Mouse (Mus musculus) heart, adult 2 months (tissue): ENCODE measurements around the gene Cul3. TPM values are rescaled to one million over a fixed set of nuclear protein-coding genes. Genes with fewer than 3 reads are reported as not detected.
"Not testable (repeated sequence)": the region's sequence is repeated elsewhere in the genome, so short reads cannot be mapped to it uniquely, and the experiment has no call there.

Source experiments
- DNase-seq, 2 experiments: peaks; one replicate each; pipeline ENCODE4 v3.0.0; 2021
- H3K27ac ChIP-seq: fragments of 200-600 bp; 2 replicates; pipeline ENCODE4 v1.8.1; 2022
- H3K27me3 ChIP-seq: fragments of 200-500 bp; 2 replicates; pipeline ENCODE4 v1.6.1; 2012; ENCODE audit warnings: mild to moderate bottlenecking, low read length, inconsistent platforms, mixed read lengths; ENCODE audit not compliant: control insufficient read depth, insufficient read depth
- H3K36me3 ChIP-seq: fragments of 200-500 bp; 2 replicates; pipeline ENCODE4 v1.6.1; 2012; ENCODE audit warnings: low read length, inconsistent platforms; ENCODE audit not compliant: control insufficient read depth, insufficient read depth
- H3K4me1 ChIP-seq: fragments of 200-500 bp; 2 replicates; pipeline ENCODE4 v1.6.1; 2011; ENCODE audit warnings: low read length; ENCODE audit not compliant: control insufficient read depth, insufficient read depth
- H3K4me3 ChIP-seq: fragments of 200-600 bp; 2 replicates; pipeline ENCODE4 v1.8.1; 2022
- H3K79me2 ChIP-seq: fragments of 200-500 bp; replicated peaks from 2 replicates; pipeline ENCODE4 v1.6.1; 2012; ENCODE audit warnings: mild to moderate bottlenecking, inconsistent platforms, low read length, moderate library complexity, mixed read lengths; ENCODE audit not compliant: control insufficient read depth, insufficient read depth
- H3K9ac ChIP-seq: fragments of 200-500 bp; 2 replicates; pipeline ENCODE4 v1.6.1; 2012; ENCODE audit warnings: low read depth, mild to moderate bottlenecking, control low read depth, inconsistent platforms, low read length, mixed read lengths
- CTCF ChIP-seq: fragments of 200-600 bp; IDR thresholded peaks from 2 replicates; pipeline ENCODE4 v1.8.1; 2022; ENCODE audit warnings: antibody characterized with exemption, mild to moderate bottlenecking, moderate library complexity
- EP300 ChIP-seq: fragments of 200-500 bp; IDR thresholded peaks from 2 replicates; pipeline ENCODE4 v1.6.1; 2011; ENCODE audit warnings: low read depth, low read length, control low read depth; ENCODE audit not compliant: insufficient read depth
- POLR2A ChIP-seq: fragments of 200-500 bp; IDR thresholded peaks from 2 replicates; pipeline ENCODE4 v1.6.1; 2011; ENCODE audit warnings: mild to moderate bottlenecking, low read depth, low read length, control low read depth; ENCODE audit not compliant: insufficient read depth
- WGBS: fragments of 180-500 bp; shearing (Covaris S2); methylation state at CpG from one replicate; pipeline ENCODE4 v1.1.7; 2018; 5-methylcytosine and 5-hydroxymethylcytosine counted together
- intact Hi-C: fragments of 180-260 bp; cut with DNase I; formaldehyde crosslinking; loops from one replicate; pipeline ENCODE4 v1.15.1; 2025
- polyA plus RNA-seq: library from polyadenylated mRNA; depleted of rRNA; stranded (reverse); fragments of >200 nt; gene quantifications from 2 replicates; pipeline ENCODE4 v1.2.3, GENCODE M21; 2012
- total RNA-seq, 2 experiments: library from RNA; stranded (reverse); gene quantifications; 2 replicates each; pipeline ENCODE4 v1.2.3; 2021

Cul3 gene
- total and polyA plus RNA-seq, 3 experiments, result 19.4 to 144 (median 115) TPM

DNA sequence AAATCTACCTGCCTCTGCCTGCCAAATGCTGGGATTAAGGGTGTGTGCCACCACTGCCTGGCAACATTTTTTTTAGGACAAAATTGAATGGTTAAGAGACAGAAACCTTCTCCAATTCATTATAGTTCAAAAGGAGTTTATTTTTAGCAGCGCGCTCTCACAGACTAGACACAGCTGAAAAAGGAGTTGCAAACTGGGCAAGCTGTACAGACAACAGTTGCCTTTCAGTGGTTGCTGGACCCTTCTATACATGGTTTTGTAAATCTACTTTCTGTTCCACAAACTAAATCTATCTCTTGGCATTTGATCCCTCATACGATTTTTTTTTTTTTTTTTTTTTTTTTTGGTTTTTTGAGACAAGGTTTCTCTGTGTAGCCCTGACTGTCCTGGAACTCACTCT, 31.7 kb upstream of the Cul3 start:
- Histone ChIP-seq H3K36me3 (no peaks in the 10 kb centered on the region), H3K4me3 (no peak overlapping the region), H3K27me3 (no peaks in the 10 kb centered on the region), H3K9ac (no peak overlapping the region), H3K27ac (no peak overlapping the region), H3K4me1 (no peaks in the 10 kb centered on the region), H3K79me2 (no peaks in the 10 kb centered on the region)
- intact Hi-C loops, result loop anchor here (10.0 kb wide), 1 partner anchor 187 kb away; no protein-coding TSS in a partner anchor
- no peak for DNase-seq
- TF ChIP-seq CTCF (no peak), POLR2A (no peak), EP300 (no peak)
- WGBS, result 76% methylated on average over 3 of the region's 3 CpGs

DNA sequence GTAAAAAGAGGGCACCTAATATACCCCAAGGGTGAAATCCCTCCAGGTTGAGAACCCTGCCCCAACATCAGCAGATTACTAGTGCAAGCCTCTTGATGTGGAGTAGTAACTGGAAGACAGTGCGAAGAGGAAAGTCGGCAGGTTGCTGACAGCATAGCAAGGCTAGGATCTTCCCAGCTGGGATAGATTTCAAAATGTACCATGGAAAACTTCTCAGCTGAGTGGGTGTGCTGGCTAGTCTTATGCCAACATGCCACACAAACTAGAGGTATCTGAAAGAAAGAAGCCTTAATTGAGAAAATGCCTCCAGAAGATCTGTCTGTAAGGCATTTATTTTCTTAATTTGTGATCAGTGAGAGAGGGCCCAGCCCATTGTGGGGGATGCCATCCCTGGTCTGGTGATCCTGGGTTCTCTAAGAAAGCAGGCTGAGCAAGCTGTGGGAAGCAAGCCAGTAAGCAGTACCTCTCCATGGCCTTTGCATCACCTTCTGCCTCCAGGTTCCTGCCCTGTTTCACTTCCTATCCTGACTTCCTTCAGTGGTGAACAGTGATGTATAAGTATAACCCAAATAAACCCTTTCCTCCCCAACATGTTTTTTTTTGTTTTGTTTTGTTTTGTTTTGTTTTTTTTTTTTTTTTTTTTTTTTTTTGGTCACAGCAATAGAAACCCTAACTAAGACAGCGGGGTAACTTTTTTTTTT, 31.1 kb upstream of the Cul3 start:
- no peaks in the 10 kb centered on the region for H3K36me3 ChIP-seq
- H3K27me3 ChIP-seq, result no peaks in the 10 kb centered on the region
- H3K4me1 ChIP-seq, result no peaks in the 10 kb centered on the region
- H3K9ac ChIP-seq, result no peak overlapping the region
- TF ChIP-seq EP300 (no peak), CTCF (no peak), POLR2A (no peak)
- H3K4me3 ChIP-seq, result no peak overlapping the region
- H3K79me2 ChIP-seq, result no peaks in the 10 kb centered on the region
- intact Hi-C loops, result loop anchor here (10.0 kb wide), 1 partner anchor 187 kb away; no protein-coding TSS in a partner anchor
- no peak for DNase-seq
- H3K27ac ChIP-seq, result no peak overlapping the region
- WGBS, result 90% methylated on average over 3 of the region's 3 CpGs

DNA sequence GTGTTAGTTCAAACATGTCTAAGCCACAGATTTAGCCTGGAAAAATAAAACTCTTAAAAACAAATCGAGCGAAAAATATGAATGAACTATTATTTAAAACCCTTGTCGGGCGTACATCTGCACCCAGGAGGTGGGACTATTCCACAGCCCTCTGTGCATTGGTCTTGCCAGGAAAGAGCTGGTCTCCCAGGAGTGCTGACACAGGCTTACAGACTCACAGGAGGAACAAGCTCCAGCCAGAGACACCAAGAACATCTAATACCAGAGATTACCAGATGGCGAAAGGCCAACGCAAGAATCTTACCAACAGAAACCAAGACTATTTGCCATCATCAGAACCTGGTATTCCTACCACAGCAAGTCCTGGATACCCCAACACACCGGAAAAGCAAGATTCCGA, 23.2 kb upstream of the Cul3 start:
- no peak overlapping the region for H3K9ac ChIP-seq
- H3K79me2 ChIP-seq, result no peaks in the 10 kb centered on the region
- no peak for DNase-seq
- H3K36me3 ChIP-seq, result no peaks in the 10 kb centered on the region
- H3K27ac ChIP-seq, result no peak overlapping the region
- H3K27me3 ChIP-seq, result no peaks in the 10 kb centered on the region
- TF ChIP-seq POLR2A (no peak), CTCF (no peak), EP300 (no peak)
- H3K4me3 ChIP-seq, result no peak overlapping the region
- WGBS, result 87% methylated on average over 8 of the region's 8 CpGs
- intact Hi-C loops, result no loop called here
- no peaks in the 10 kb centered on the region for H3K4me1 ChIP-seq

DNA sequence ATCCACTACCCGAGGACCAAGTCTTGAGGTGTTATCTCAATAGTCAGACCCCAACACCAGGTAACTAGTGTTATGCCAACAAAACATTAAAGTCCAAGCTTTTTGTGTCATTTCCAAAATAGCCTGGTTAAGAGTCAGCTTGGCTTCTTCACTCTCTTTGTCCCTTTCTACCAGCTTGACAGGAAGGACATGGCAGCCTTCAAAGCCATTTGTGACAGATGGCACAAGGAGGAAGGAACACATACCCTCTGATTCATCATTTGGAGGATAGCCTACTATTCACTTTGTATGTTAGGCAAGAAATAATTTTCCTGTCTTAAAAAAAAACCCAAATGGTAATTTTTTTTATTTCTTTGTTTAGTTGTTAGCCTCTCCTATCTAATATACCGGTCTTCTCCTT, 22.7 kb upstream of the Cul3 start:
- no peaks in the 10 kb centered on the region for H3K4me1 ChIP-seq
- no peak overlapping the region for H3K9ac ChIP-seq
- TF ChIP-seq POLR2A (no peak), EP300 (no peak), CTCF (no peak)
- H3K27ac ChIP-seq, result no peak overlapping the region
- H3K4me3 ChIP-seq, result no peak overlapping the region
- WGBS, result 79% methylated on average over 2 of the region's 2 CpGs
- H3K27me3 ChIP-seq, result no peaks in the 10 kb centered on the region
- no peaks in the 10 kb centered on the region for H3K79me2 ChIP-seq
- intact Hi-C loops, result no loop called here
- no peaks in the 10 kb centered on the region for H3K36me3 ChIP-seq
- DNase-seq, result no peak

DNA sequence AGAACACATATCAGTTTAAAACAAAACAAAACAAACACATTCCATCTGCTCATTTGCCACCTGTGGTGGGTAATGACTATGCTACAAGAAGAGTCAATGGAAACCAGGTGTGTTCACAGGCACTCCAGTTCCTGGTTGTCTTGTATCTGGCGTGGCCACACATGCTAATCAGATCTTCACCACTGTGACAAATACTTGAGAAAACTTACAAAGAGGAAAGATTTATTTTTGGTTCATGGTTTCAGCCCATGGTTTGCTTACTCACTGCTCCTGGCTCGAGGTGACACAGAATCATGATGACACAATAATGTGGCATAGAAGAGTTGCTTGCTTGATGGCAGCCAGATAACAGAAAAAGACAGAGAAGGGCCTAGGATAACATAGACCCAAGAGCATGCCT, 22.1 kb upstream of the Cul3 start:
- H3K4me1 ChIP-seq, result no peaks in the 10 kb centered on the region
- H3K36me3 ChIP-seq, result no peaks in the 10 kb centered on the region
- H3K9ac ChIP-seq, result no peak overlapping the region
- DNase-seq, result no peak
- no peak for TF ChIP-seq POLR2A
- TF ChIP-seq CTCF, result no peak
- TF ChIP-seq EP300, result no peak
- no peaks in the 10 kb centered on the region for H3K27me3 ChIP-seq
- H3K4me3 ChIP-seq, result no peak overlapping the region
- intact Hi-C loops, result no loop called here
- 66% methylated on average over 2 of the region's 2 CpGs for WGBS
- no peak overlapping the region for H3K27ac ChIP-seq
- no peaks in the 10 kb centered on the region for H3K79me2 ChIP-seq

DNA sequence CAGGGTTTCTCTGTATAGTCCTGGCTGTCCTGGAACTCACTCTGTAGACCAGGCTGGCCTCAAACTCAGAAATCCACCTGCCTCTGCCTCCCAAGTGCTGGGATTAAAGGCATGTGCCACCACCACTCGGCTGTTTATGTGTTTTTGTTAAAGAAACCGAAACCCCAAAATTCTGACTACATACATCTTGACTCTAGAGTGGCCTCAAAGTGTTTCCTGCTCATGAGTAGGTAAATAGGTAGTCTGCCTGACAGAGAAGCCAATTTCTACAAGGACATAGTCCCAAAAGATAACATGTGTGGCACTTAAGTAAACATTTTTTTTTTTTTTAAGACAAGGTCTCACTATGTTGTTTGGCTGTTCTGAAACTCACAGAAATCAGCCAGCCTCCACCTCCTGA, 21.5 kb upstream of the Cul3 start:
- H3K4me3 ChIP-seq, DNase-seq, intact Hi-C loops, H3K79me2 ChIP-seq, H3K36me3 ChIP-seq, H3K4me1 ChIP-seq, H3K27ac ChIP-seq, H3K27me3 ChIP-seq, H3K9ac ChIP-seq: not testable (repeated sequence)
- WGBS, result 75% methylated on average over 2 of the region's 2 CpGs
